Mouse (Mus musculus): ENCODE measurements around the gene Ntm.

GRCm38 (mm10) chr9:29205680-29206079 lies 757.3 kb downstream of the Ntm start:
- TF ChIP-seq POLR2A (IDR thresholded peaks at IDR 0.05; ENCODE audit: insufficient read depth, low read depth, low read length): no peak
- no peak for TF ChIP-seq CTCF (IDR thresholded peaks at IDR 0.05)
- TF ChIP-seq EP300 (IDR thresholded peaks at IDR 0.05; ENCODE audit: insufficient read depth, low read depth, low read length): no peak

Data from heart, adult 2 months (tissue).